Mouse (Mus musculus): ENCODE data around the gene Uba5. TPM values are rescaled to one million over a fixed set of nuclear protein-coding genes. Genes with fewer than 3 reads are reported as not detected.

Uba5 gene
- 40.9 and 46.4 TPM in 2 replicates for polyA plus RNA-seq (2015; fragmentation: Nextera tagmentation; extraction: Ambion mirVana)

DNA sequence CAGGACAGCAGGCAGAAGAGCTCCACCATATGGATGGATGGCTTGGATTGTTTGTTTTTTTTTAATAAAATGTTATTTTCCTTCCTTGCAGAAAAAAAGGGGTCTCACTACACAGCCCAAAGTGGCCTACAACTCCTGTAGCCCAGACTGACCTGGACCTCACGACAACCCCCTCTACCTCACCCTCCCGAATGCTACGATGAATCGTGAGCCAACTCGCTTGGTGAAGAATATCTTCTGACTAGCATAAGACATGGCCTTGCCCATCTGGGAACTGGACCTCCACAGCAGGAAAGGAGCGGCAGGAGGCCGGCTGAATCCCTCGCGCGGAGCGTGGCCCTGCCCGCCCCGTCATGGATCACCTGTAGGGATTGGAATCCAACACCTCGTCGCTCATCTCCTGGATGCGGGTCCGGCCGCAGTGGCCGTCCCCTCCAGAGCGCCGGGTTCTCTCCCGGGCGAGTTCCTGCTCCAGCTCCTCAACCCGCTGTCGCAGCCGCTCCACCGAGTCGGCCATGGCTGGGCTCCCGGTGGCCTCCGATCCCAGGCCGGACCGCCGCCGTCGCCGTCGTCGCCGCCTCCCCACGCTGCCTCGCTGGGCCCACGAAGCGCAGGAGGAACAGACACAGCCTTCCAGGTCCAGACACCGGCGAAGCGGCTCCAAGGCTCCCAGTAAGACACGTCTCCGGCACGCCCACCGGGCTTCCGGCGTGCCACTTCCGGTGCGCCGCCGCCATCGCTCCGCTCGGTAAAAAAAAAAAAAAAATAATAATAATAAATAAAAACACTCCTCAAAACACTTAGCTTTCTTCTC, at the start of gene Uba5:
TSS of gene Uba5 (minus strand) at position 705 of the 814 bp plus-strand sequence.

DNA sequence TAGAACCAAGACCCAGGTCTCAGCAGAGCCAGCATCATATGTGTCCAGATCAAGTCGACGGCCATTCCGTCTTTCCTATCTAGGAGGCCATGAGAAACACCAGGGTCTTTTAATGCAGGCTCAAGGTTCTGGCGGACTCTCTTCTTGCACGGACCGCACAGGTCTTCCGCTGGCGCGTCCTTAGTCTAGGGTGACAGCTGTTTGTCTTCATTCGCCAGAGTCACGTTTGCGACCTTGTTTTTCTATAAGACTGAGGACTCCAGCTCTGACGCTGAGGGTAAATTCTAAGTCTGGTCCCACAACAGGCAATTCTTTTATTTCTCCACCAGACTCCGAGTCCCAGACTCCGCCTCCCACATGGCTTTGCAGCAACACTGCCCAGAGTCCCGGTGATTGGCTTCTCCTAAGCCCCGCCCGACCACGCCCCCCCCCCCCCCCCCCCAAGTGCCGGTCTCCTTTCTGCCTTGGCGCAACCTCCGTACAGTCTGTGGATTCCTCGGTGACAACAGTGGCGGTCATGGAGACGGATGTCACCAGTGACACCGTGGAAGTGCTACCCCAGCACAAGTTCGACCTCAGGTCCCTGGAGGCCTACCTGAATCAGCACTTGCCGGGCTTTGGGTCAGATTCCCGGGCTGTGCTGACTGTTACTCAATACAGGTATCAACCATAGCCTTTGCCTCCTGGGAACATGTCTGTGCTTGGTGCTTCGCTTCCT, 469 bp upstream of the Uba5 start, which contains the start of gene Acad11:
TSS of gene Acad11 (plus strand) at position 134 of the 718 bp plus-strand sequence.

DNA sequence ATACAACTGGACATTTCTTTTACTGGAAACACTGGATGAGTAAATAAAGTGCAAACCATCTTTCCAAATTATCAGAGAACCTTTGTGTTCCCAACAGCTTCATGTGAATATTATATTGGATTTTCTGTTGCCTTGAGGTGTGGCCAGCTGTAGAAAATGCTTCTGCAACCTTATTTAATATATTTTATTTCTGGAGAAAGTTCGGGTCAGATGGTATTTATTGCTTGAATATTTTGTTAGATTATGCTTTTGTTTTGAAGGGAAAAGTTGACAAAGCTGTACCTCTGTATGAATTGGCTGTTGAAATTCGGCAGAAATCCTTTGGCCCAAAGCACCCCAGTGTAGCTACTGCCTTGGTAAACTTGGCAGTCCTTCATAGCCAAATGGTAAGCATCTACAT, 22.6 kb downstream of the Uba5 start, which contains the start of gene Gm28305:
TSS of gene Gm28305 (plus strand) at position 301 of the 400 bp plus-strand sequence.

GRCm38 (mm10) chr9:104001921-104002859, 60.7 kb downstream of the Uba5 start, which contains the start of gene Nphp3:
Nphp3 (plus strand) TSS chr9:104002544.

Other genes starting within 250 kb of the Uba5 start
- gene Nphp3, start 60.6 kb downstream of the Uba5 start, polyA plus RNA-seq (2015; fragmentation: Nextera tagmentation; extraction: Ambion mirVana), result 2.0 and 2.3 TPM in 2 replicates
- gene Gm28305, start 22.5 kb downstream of the Uba5 start, polyA plus RNA-seq (2015; fragmentation: Nextera tagmentation; extraction: Ambion mirVana), result not detected in 2 replicates
- 7.3 and 7.7 TPM in 2 replicates for gene Acad11, start 243 bp upstream of the Uba5 start, polyA plus RNA-seq (2015; fragmentation: Nextera tagmentation; extraction: Ambion mirVana)
- gene Ackr4, start 63.8 kb upstream of the Uba5 start, polyA plus RNA-seq (2015; fragmentation: Nextera tagmentation; extraction: Ambion mirVana), result 3.8 and 4.4 TPM in 2 replicates
- 9.5 and 10.3 TPM in 2 replicates for gene Dnajc13, start 199.8 kb upstream of the Uba5 start, polyA plus RNA-seq (2015; fragmentation: Nextera tagmentation; extraction: Ambion mirVana)